Mouse (Mus musculus): Measurements from ENCODE around the gene Gjb2.

The Gjb2 gene

DNA sequence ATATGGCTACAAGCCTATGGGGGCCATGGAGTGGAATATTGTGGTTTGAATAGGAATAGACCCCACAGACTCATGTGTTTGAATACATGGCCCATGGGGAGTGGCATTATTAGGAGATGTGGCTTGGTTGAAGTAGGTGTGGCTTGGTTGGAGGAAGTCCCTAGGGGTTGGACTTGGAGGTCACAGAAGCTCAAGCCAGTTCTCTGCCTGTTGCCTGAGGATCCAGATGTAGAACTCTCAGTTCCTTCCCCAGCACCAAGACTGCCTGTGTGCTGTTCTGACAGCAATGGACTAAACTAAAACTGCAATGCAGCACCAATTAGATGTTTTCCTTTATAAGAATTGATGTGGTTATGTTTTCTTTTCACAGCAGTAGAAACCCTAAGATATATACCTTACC lies 38.4 kb downstream of the Gjb2 start:
- DNase-seq (ENCODE audit: low spot score), result no peak

GRCm38 (mm10) chr14:57060052-57060451 lies 44.5 kb downstream of the Gjb2 start:
- peak; percentile 33 for DNase-seq (ENCODE audit: low spot score)

DNA sequence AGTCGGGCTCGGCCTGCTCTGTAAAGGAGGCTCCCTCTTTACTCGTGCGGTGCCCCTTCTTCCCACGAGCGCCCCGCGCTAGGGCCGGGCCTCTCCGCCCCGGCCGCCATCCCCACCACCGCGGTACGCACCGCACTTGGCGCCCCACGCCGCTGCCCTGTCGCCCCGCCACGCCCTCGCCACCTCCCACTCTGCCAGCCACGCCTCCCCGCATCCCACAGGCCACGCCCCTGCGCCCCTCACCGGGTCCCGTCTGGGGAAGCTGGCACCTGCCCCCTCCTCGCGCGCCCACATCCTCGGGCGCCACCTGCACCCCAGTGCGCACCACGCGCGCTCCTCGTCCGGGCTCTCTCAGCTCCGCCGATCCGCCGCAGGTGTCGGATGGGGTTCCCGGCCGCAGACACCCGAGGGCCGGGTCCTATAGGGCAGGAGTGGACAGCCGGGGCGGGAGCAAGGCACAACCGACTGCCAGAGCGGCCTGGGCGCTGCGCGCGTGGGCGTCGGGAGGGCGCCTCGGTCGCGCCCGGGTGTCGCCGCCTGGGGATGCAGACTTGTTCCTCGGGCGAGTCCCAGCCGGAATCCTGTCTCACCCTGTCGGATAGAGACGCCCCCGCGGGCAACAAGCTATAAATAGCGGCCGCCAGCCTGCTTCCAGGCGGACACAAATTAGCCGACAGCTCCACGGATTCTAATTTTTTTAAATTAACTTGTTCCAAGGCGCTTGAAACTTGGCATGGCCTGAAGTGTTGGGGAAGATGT lies 46.8 kb downstream of the Gjb2 start, which contains the start of gene Gja3:
Gja3 (minus strand) TSS at position 538 of the 759 bp plus-strand sequence.
- DNase-seq (ENCODE audit: low spot score), result no peak

DNA sequence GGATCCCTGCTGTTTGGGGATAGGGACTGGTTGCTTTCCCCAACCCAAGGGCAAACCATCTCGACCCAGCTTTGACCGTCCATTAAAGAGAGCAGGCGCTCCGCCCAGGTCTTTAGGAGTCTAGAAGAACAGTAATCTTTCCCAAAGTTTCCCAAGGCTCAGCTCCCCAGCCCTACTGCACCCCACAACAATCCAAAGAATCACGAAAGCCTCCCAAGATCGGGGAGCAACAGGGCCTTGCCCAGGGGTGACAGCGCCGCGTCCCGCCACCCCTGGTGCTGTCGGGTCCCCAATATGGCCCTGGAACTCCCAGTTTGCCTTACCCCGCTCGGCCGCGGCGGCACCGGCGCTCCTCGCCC lies 47.3 kb downstream of the Gjb2 start:
- no peak for DNase-seq (ENCODE audit: low spot score)

DNA sequence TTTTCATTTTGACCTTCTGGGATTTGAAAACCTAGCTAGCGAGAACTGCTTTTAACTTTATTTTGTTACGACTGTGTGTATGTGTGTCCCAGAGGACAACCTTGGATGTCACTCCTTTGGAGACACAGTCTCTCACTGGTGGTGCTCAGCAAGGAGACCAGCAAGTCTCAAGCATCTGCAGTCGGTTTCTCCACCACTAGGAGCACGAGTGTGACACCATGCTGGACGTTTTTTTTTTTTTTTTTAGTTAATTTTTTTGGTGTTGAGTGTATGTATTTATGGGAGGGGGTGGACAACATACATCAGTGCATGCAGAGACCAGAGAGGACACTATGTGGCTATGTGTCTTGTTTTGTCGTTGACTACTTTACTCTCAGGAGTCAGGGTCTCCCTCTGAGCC lies 51.8 kb downstream of the Gjb2 start:
- no peak for DNase-seq (ENCODE audit: low spot score)
